Mouse (Mus musculus): ENCODE measurements around the gene Trim50. TPM values are rescaled to one million over a fixed set of nuclear protein-coding genes. Genes with fewer than 3 reads are reported as not detected.

Trim50 gene
- total RNA-seq, 4 experiments from 2014 or later, result not detected

Small RNA genes within 50 kb of the gene (microRNA-seq; reads per million reads assigned to microRNA genes)
- gene Mir7033, result 0.32 to 1.0 reads per million in 2 experiments

Other genes with a start within 250 kb of the Trim50 start
- 10 to 100 TPM; 25.4 to 34.4 (median 28.4) TPM for gene Tbl2, start 203.6 kb upstream of the Trim50 start, total RNA-seq (2022)
- 10 to 100 TPM; 46.6 to 51.8 (median 49.6) TPM for gene Bcl7b, start 185.0 kb upstream of the Trim50 start, total RNA-seq (2022)
- 10 to 100 TPM; 67.3 to 95.8 (median 83.4) TPM for gene Baz1b, start 166.0 kb upstream of the Trim50 start, total RNA-seq (2022)
- gene Fzd9, start 102.1 kb upstream of the Trim50 start, total RNA-seq (2022), result 1 to 10 TPM; 4.7 to 7.4 (median 5.7) TPM
- gene Fkbp6, start 3.3 kb upstream of the Trim50 start, total RNA-seq (2022), result under 1 TPM in 3 of 4 experiments, not detected in 1; 0.25 to 0.80 (median 0.61) TPM
- gene Nsun5, start 16.7 kb downstream of the Trim50 start, total RNA-seq (2022), result 10 to 100 TPM; 23.5 to 30.2 (median 26.1) TPM
- gene Pom121, start 41.3 kb downstream of the Trim50 start, total RNA-seq (2022), result 10 to 100 TPM; 45.0 to 48.3 (median 46.9) TPM
- 10 to 100 TPM; 34.4 to 48.8 (median 44.9) TPM for gene Hip1, start 191.8 kb downstream of the Trim50 start, total RNA-seq (2022)
- gene Ccl26, start 210.3 kb downstream of the Trim50 start, total RNA-seq (2022), result not detected
- under 1 TPM in 1 of 4 experiments, not detected in 3; 0.61 TPM for gene Ccl24, start 219.8 kb downstream of the Trim50 start, total RNA-seq (2022)